Mouse (Mus musculus): ENCODE data around the gene Nxf1. TPM values are rescaled to one million over a fixed set of nuclear protein-coding genes. Genes with fewer than 3 reads are reported as not detected.

Gene Nxf1
- 127 TPM for polyA plus RNA-seq (2015; fragmentation: Illumina TruSeq; extraction: RNeasy Lipid Tissue Mini Kit (QIAGEN cat#74804); ENCODE audit: insufficient read depth, low read depth, low replicate concordance)

DNA sequence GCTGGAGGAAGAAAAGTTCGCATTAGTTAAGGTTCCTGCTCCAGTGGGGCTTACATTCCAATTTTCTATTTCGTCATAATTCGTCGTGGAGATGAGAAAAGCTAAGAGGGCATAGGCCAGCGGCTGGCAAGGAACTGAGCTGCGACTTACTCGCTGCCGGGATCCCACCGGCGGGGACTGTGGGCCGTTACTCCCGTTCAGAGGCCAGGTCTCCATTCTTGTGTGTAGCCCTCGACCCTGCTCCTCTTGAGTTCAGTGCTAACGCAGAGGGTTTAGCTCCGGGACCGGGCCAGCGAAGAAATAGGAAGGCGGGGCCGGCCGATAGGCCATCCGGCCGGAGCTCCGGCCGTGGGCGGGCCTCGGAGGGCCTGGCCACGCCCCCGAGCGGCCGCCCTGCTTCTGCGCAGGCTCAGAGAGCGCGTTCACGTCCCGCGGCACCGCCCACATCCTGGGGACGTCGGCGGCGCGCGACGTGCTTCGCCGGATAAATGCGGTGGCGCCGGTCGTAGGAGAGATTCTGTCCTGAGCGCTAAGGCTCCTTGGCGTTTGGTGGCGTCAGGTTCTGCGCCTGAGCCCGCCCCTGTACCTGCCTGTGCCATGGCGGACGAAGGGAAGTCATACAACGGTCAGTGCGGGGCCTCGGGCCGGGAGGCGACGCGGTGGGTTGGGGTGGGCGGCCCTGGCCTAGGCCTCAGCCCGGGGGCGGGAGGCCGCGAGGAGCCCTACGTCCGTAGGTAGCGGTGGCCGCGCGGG is at the start of gene Nxf1:
TSS of gene Nxf1 (plus strand) at position 439 of the 753 bp plus-strand sequence.

GRCm38 (mm10) chr19:8722907-8723573 is 33.8 kb upstream of the Nxf1 start, which contains the start of gene Slc3a2:
TSS of gene Slc3a2 (minus strand) at chr19:8723369.

DNA sequence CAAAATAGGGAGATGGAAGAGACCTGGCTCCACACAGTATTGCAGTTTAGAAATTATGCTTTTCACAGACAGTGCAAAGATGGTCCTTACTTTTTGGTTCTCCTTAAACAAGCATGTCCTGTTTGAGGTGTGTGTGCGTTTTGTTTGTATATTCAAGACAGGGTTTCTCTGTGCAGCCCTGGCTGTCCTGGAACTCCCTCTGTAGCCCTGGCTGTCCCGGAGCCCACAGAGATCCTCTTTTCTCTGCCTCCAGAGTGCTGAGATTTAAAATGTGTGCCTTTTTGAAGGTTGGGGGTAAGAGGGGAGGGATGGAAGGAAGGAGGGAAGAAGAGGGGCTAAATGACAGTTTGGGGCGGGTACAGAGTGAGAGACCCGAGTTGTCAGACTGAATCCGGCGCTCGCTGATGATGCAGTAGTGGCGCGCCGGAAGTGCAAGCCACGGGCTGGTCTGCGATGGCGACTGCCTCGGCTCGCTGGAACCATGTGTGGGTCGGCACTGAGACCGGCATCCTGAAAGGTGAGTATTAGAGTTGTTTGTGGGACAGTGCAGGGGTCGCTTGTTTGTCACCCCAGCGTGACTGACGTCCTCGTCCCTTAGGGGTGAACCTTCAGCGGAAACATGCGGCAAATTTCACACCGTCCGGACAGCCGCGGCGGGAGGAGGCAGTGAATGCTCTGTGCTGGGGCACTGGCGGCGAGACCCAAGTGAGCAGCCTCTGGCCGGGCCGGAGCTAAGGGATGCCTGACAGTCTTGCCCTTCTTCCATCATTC is 21.3 kb upstream of the Nxf1 start, which contains the start of gene Wdr74:
TSS of gene Wdr74 (plus strand) at position 439 of the 771 bp plus-strand sequence.

DNA sequence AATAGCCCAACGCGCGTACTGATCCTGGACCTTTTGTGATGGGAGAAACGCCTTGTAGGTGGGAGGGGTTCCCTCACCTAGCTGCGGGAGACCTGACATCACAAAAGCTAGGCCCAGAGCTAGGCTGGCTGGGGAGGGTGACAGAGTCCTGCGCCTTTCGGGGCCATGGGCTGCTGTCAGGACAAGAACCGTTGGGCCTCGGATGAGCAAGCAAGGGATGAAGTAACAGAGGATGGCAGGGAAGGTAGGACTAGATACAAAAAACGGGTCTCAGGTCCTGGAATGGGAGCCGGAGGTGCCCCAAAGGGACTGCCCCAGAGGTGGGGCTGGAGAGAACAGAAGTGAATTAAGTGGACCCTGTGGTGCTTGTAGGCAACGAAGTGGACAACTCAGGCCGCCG is 16.3 kb upstream of the Nxf1 start, which contains the start of gene 1700092M07Rik:
TSS of gene 1700092M07Rik (plus strand) at position 116 of the 400 bp plus-strand sequence.

DNA sequence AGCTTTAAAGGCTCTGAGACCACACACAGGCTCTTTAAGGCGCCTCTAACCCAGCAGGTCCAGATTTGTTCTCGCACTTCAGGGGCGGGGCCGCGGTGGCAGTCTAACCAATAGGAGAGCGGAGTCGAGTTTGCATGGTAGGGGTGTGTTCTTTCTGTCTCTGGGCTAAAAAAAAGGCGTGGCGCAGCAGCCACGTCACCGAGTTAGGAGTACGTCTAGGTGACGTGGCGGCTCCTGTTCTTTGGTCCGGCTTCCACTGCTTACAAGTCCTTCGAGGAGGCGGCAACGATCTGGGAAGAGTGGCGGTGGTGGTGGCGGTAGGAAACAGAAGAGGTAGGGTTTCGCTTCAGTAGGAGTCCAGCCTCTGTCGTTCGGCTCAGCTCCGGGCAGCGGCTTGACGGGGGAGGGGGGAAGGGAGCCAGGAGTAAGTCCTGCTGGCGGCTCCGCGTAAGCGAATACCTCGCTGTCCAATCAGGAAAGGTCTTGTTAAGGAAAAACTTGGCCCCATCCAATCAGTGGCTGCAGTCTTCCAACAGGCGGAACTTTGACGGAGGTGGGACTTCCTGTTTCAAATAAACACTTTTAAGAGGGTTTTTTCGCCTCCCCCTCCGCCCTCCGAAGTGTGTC is 15.5 kb upstream of the Nxf1 start, which contains the start of gene Stx5a:
TSS of gene Stx5a (plus strand) at position 171 of the 627 bp plus-strand sequence.

GRCm38 (mm10) chr19:8770567-8771270 is 13.8 kb downstream of the Nxf1 start, which contains the start of gene Tmem223:
TSS of gene Tmem223 (plus strand) at chr19:8770996.

DNA sequence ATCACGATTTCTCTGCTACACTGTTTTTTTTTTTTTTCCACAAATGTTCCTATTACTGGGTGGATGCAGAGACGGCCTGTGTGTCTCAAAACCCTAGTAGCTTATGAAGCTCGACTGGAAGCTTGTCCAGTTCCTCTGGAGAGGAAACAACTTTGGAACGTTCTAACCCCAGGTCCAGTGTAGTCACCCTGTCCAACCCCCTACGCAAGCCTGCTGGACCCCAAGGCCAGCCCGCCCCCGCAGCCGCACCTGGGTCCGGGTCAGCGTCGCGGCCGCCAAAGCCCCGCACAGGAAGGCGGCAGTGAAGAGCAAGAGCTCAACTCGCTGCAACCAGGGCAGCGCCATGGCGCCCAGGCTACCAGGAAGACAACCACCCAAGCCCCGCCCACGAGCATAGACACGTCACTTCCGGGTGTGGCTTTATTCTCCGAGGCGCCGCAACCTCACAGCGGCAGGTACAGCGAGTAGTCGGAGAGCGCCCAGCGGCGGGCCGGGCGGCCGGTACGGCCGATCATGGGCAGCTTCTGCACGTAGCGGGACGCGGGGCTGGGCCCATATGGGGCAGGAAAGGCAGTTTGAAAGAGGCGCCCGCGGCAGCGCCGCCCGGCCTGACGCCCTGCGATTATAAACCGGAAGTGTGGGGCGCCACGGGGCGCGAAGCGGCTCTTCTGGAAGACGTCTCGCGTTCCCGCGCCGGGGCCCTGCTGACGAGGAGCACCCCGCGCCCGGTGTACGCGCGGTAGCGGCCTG is 17.4 kb downstream of the Nxf1 start, which contains the start of gene Tmem179b:
TSS of gene Tmem179b (minus strand) at position 382 of the 750 bp plus-strand sequence.

DNA sequence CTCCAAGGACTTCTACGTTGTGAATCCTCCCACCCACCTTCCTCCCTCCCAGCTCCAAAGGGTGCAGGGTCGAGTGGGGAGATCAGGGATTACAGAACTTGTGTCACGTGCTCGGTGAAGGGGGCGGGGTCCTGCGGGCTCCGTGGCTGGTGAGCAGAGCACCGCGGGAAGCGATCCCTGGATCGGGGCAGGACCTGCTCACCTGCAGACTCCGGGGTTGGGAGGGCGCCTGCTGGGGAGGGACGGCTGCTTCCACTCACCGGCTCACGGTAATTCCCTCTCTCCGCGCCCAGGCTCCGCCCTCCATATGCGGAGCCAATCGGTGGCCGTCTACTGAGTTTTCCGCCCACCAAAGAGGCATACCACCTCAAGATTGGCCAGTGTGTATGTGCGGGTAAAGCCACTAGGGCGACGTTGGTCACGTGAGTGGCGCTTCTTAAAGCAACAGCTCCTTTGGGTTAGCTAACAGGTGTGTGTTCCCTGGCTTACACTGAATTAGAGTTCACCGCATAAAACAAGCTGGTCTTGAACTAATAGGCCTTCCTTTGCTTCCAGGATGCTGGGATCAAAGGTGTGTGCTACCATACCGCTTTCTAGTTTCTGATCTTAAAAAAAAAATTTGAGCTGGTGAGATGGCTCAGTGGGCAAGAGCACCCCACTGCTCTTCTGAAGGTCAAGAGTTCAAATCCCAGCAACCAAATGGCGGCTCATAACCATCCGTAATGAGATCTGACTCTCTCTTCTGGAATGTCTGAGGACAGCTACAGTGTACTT is 29.3 kb downstream of the Nxf1 start, which contains the start of gene Taf6l:
TSS of gene Taf6l (minus strand) at position 410 of the 774 bp plus-strand sequence.

DNA sequence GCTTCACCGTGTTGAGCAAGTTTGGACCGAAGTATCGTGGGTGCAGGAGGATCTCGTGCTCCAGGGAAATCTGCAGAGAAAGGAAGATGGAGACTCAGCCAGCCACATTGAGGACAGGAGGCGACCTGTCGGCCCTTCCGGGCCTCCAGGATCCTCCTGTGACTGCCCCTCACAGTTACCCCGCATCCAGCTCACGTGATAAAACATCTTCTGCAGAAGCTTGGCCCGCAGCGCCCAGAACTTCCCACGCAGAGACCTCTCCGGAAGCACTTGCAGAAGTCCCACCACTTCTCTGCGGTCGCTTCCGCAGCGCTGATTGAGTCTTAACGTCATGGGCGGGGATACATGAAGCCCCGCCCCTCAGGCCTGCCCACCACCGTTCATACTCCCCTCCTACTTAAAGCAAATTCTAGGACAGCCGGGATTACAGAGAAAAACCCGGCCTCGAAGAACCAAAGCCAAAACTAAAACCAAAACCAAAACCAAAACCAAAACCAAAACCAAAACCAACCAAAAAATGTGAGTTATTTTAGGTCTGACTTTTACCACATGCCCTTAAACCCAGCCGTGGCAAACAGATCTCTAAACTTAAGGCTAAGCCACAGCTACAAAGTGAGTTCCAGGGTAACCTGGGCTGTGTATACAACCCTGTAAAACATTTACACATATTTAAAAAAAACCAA is 41.5 kb downstream of the Nxf1 start, which contains the start of gene Polr2g:
TSS of gene Polr2g (minus strand) at position 314 of the 683 bp plus-strand sequence.

GRCm38 (mm10) chr19:8802130-8802821 is 45.4 kb downstream of the Nxf1 start, which contains the start of gene Zbtb3:
TSS of gene Zbtb3 (plus strand) at chr19:8802555.

DNA sequence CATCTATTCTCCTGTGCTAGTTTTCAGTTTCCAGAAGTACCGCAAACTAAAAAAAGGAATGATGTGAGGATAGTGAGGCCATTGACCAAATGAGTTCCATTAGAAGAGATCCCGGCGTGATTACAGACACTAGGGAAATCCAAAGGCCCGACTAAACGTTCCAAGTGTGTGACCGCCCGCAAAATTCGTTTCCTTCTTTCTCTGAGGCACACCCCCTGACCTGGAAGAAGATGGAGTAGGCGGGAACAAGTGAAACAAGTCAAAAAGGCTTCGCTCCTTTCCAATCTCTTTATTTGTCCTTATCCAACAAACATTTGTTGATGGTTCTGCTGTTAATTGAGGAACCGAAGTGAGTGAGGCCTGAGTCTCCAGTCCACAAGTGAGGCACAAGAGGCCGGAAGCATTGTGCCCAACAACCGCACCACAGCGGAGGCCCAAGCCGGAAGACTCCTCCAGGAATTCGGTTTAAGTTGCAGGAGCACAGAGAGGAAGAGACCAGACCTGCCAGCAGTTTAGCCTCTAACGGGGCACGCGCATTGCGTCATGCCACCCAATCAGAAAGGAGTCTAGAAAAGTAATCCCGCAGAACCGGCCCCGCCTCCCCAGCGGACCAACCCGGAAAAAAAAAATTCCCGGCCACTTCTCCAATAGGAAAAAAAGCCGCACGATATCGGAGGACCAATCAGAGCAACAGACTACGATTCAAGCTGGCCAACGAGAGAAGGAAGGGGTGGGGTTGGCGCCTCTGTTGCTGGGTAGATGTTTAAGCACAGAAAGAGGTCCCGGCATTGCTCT is 62.1 kb downstream of the Nxf1 start, which contains the start of gene Ttc9c:
TSS of gene Ttc9c (minus strand) at position 533 of the 795 bp plus-strand sequence.

GRCm38 (mm10) chr19:8819596-8820423 is 62.9 kb downstream of the Nxf1 start, which contains the start of gene Hnrnpul2:
TSS of gene Hnrnpul2 (plus strand) at chr19:8820010.

Data from pancreas, adult 10 weeks (tissue).